Mouse (Mus musculus): ENCODE data around the gene 9130213A22Rik. TPM values are rescaled to one million over a fixed set of nuclear protein-coding genes. Genes with fewer than 3 reads are reported as not detected.
A peak's percentile ranks its signal among the peaks of the same experiment; 100 is the strongest.

The 9130213A22Rik gene
- polyA plus RNA-seq, 2 experiments, result 0.41 to 1.1 TPM

DNA sequence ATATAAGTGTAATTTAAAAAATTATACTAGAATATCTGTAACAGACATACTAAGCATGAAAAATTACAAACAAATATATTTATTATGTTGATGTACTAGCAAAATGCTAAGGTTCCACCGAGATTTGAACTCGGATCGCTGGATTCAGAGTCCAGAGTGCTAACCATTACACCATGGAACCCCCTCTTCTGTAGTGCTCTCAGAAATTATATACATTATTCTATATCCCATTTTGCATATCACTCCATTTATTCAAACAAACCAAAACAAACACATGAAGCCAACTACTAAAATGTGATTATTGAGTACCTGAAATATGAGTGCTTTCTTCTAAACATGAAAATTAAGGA lies 2.1 kb upstream of the 9130213A22Rik start:
- H3K36me3 ChIP-seq (ENCODE audit: control insufficient read depth, insufficient read depth, low read length), result no peaks in the 10 kb centered on the region
- H3K4me2 ChIP-seq (replicated peaks; ENCODE audit: low read depth, low read length, severe bottlenecking), result peak overlapping the region; percentile 90
- peak; percentile 91 for DNase-seq (ENCODE audit: low spot score)
- no peak overlapping the region for H3K27ac ChIP-seq (replicated peaks; ENCODE audit: low read depth, low read length)
- H3K9ac ChIP-seq (ENCODE audit: low read depth, low read length, severe bottlenecking), result no peak overlapping the region
- TF ChIP-seq POLR2A (IDR thresholded peaks at IDR 0.05; ENCODE audit: borderline replicate concordance, extremely low read depth, insufficient read depth, insufficient read length), result no peak
- peaks cover 20% of the 10 kb centered on the region for H3K4me1 ChIP-seq (ENCODE audit: control insufficient read depth, insufficient read depth, low read length)
- 0% methylated on average over 3 of the region's 3 CpGs for WGBS
- H3K9me3 ChIP-seq (ENCODE audit: control insufficient read depth, low read length), result no peaks in the 10 kb centered on the region
- no peaks in the 10 kb centered on the region for H3K27me3 ChIP-seq (ENCODE audit: control insufficient read depth, insufficient read depth, low read length)
- H3K4me3 ChIP-seq (replicated peaks; ENCODE audit: low read length), result peak overlapping the region; percentile 74
- peak; percentile 76 for ATAC-seq (ENCODE audit: low FRiP score, low read depth)

DNA sequence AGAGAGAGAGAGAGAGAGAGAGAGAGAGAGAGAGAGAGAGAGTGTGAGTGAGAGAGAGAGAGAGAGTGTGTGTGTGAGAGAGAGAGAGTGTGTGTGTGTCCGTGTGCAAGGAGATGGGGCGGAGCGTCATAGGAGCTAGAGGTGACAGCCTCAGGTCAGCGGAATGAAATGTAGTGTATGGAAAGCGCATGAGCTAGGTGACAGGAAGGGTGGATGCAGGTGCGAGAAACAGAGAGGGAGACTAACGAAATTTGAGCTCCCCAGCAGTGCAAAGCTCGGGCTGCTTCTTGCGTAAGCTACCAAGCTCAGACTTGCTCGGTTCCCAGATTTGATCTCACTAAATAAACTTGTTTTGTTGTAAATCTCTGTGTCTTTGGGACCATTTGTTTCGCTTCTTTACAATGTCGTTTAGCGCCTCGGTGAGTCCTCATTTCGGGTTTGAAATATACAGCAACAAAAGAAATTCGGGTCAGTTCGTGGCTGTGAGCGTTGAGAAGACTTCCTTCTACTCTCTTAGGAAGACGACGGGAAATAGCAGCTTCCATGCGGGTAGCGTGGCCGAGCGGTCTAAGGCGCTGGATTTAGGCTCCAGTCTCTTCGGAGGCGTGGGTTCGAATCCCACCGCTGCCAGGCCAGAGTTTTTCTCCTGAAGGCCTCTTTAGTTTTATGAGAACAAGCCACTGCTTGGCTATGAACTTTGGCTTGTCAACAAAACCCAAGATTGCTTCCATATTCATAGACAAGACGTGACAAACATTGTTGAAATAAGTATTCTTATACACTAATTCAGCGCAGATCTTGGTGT lies 1.5 kb upstream of the 9130213A22Rik start:
- TF ChIP-seq POLR2A (IDR thresholded peaks at IDR 0.05; ENCODE audit: borderline replicate concordance, extremely low read depth, insufficient read depth, insufficient read length), result no peak
- WGBS, result under 1% methylated on average over 31 of the region's 31 CpGs
- peak overlapping the region; percentile 65 for H3K27ac ChIP-seq (replicated peaks; ENCODE audit: low read depth, low read length)
- H3K4me1 ChIP-seq (ENCODE audit: control insufficient read depth, insufficient read depth, low read length), result peaks cover 25% of the 10 kb centered on the region
- ATAC-seq (ENCODE audit: low FRiP score, low read depth) (peak; percentile 77), DNase-seq (ENCODE audit: low spot score) (peak; percentile 95)
- no peaks in the 10 kb centered on the region for H3K36me3 ChIP-seq (ENCODE audit: control insufficient read depth, insufficient read depth, low read length)
- H3K9ac ChIP-seq (ENCODE audit: low read depth, low read length, severe bottlenecking), result peak overlapping the region; percentile 32; the same call in 1 of the 2 replicates
- no peaks in the 10 kb centered on the region for H3K27me3 ChIP-seq (ENCODE audit: control insufficient read depth, insufficient read depth, low read length)
- peak overlapping the region; percentile 90 for H3K4me2 ChIP-seq (replicated peaks; ENCODE audit: low read depth, low read length, severe bottlenecking)
- no peaks in the 10 kb centered on the region for H3K9me3 ChIP-seq (ENCODE audit: control insufficient read depth, low read length)
- H3K4me3 ChIP-seq (replicated peaks; ENCODE audit: low read length), result peak overlapping the region; percentile 74

DNA sequence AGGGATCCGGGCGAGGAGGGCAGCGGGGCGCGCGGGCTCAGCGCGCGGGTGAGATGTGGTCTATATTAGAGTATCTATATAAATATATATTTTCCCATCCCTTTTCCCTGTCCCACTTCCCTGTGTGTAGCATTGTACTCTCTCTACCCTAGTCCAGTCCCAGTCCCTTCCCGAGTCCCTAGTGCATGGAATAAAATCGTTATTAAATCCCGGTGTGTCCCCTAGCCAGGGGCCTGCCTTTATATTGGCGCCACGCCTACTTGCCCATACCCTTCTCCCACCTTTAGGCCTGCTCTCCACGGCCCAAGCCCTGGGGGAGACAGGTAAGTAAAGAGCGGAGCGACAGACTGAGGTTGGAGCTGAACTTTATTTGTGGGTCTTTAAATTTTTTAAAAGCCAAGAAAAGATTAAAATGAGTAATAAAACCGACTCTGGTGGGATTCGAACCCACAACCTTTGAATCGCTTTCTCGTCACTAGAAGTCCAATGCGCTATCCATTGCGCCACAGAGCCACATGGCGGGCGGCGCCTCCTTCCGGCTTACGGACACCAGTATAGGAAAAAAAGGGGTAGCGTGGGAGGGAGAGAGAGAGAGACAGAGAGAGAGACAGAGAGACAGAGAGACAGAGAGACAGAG lies 785 bp upstream of the 9130213A22Rik start:
- peaks cover 26% of the 10 kb centered on the region for H3K4me1 ChIP-seq (ENCODE audit: control insufficient read depth, insufficient read depth, low read length)
- ATAC-seq (ENCODE audit: low FRiP score, low read depth), result no peak
- under 1% methylated on average over 29 of the region's 29 CpGs for WGBS

DNA sequence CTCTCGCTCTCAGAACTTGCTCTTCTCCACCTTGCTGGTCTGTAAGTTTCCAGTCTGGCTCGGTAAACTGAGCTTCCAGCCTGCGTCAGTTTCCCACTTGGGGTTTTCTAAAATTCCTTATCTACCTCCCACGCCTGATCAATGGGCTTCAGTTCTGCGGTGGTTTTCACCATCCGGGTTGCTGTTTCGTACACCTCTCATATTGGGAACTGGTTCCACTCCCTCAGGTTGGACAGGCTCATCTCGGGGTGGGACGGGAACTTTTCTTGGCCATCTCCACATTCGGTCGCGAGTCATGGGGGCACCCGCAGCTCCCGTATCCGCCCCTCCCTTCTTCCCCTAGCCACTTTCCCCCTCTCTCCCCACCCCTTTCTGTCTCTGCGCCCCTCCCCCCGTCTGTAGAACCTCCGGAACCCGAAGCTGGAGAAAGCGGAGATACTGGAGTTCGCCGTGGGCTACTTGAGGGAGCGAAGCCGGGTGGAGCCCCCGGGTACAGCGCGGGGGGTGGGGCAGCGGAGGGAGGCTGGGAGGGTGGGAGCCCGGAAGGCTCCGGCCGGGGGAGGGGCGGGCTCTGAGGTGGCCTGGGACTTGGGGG lies 551 bp downstream of the 9130213A22Rik start:
- H3K9ac ChIP-seq (ENCODE audit: low read depth, low read length, severe bottlenecking), result peak overlapping the region; percentile 65
- H3K4me2 ChIP-seq (replicated peaks; ENCODE audit: low read depth, low read length, severe bottlenecking), result peak overlapping the region; percentile 90
- no peaks in the 10 kb centered on the region for H3K27me3 ChIP-seq (ENCODE audit: control insufficient read depth, insufficient read depth, low read length)
- peak overlapping the region; percentile 81 for H3K27ac ChIP-seq (replicated peaks; ENCODE audit: low read depth, low read length)
- WGBS, result under 1% methylated on average over 31 of the region's 32 CpGs
- H3K9me3 ChIP-seq (ENCODE audit: control insufficient read depth, low read length), result no peaks in the 10 kb centered on the region
- no peak for ATAC-seq (ENCODE audit: low FRiP score, low read depth)
- no peak for TF ChIP-seq POLR2A (IDR thresholded peaks at IDR 0.05; ENCODE audit: borderline replicate concordance, extremely low read depth, insufficient read depth, insufficient read length)
- H3K36me3 ChIP-seq (ENCODE audit: control insufficient read depth, insufficient read depth, low read length), result no peaks in the 10 kb centered on the region
- H3K4me1 ChIP-seq (ENCODE audit: control insufficient read depth, insufficient read depth, low read length), result peaks cover 29% of the 10 kb centered on the region
- peak overlapping the region; percentile 74 for H3K4me3 ChIP-seq (replicated peaks; ENCODE audit: low read length)
- DNase-seq (ENCODE audit: low spot score), result peak; percentile 63

More for the DNA sequence above, 785 bp upstream of the 9130213A22Rik start:
- Histone ChIP-seq H3K4me3 (replicated peaks; ENCODE audit: low read length) (peak overlapping the region; percentile 74), H3K27ac (replicated peaks; ENCODE audit: low read depth, low read length) (peak overlapping the region; percentile 81), H3K9me3 (ENCODE audit: control insufficient read depth, low read length) (no peaks in the 10 kb centered on the region), H3K9ac (ENCODE audit: low read depth, low read length, severe bottlenecking) (peak overlapping the region; percentile 65), H3K36me3 (ENCODE audit: control insufficient read depth, insufficient read depth, low read length) (no peaks in the 10 kb centered on the region), H3K4me2 (replicated peaks; ENCODE audit: low read depth, low read length, severe bottlenecking) (peak overlapping the region; percentile 90), H3K27me3 (ENCODE audit: control insufficient read depth, insufficient read depth, low read length) (no peaks in the 10 kb centered on the region)
- peak; percentile 93 for DNase-seq (ENCODE audit: low spot score)
- no peak for TF ChIP-seq POLR2A (IDR thresholded peaks at IDR 0.05; ENCODE audit: borderline replicate concordance, extremely low read depth, insufficient read depth, insufficient read length)

DNA sequence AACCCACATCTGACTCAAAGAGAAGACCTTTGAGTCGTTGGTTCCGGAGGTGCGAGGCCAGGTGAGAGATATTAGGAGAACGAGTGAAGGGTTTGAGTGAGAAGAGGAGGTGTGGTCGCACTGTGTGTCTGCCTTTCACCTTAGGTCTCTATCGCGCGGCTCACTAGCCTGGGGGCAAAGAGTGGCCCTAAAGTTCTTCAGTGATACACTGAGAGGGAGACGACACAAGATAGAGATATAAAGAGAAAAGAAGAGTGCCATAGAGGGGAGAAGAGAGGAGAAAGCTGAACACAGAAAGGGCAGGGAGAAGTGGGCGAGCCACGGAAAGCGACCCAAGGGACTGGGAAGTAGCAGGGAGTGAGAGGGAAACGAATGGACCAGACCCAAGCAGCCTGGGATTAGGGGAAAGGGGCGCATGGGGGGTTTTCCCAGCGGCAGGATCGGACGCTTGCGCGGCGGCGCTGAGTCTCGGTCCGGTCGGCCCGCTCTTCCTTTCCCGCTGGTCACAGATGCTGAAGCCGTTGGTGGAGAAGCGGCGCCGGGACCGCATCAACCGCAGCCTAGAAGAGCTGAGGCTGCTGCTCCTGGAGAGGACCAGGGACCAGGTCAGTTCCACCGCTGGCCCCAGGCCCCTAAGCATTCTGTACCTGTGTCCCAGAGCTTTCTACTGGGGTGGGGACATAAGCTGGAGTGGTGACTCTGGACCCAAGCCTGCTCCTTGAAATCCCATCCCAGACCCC lies 1.2 kb downstream of the 9130213A22Rik start:
- Histone ChIP-seq H3K4me3 (replicated peaks; ENCODE audit: low read length) (peak overlapping the region; percentile 74), H3K9me3 (ENCODE audit: control insufficient read depth, low read length) (no peaks in the 10 kb centered on the region), H3K4me2 (replicated peaks; ENCODE audit: low read depth, low read length, severe bottlenecking) (peak overlapping the region; percentile 90), H3K9ac (ENCODE audit: low read depth, low read length, severe bottlenecking) (peak overlapping the region; percentile 65), H3K27me3 (ENCODE audit: control insufficient read depth, insufficient read depth, low read length) (no peaks in the 10 kb centered on the region), H3K36me3 (ENCODE audit: control insufficient read depth, insufficient read depth, low read length) (no peaks in the 10 kb centered on the region), H3K4me1 (ENCODE audit: control insufficient read depth, insufficient read depth, low read length) (peaks cover 28% of the 10 kb centered on the region), H3K27ac (replicated peaks; ENCODE audit: low read depth, low read length) (no peak overlapping the region)
- WGBS, result 1% methylated on average over 29 of the region's 33 CpGs
- ATAC-seq (ENCODE audit: low FRiP score, low read depth) (no peak), DNase-seq (ENCODE audit: low spot score) (no peak)
- TF ChIP-seq POLR2A (IDR thresholded peaks at IDR 0.05; ENCODE audit: borderline replicate concordance, extremely low read depth, insufficient read depth, insufficient read length), result no peak
